Mouse (Mus musculus): ENCODE results near the gene Pomt2.

GRCm38 (mm10) chr12:87088331-87088730 lies 59.4 kb downstream of the Pomt2 start:
- TF ChIP-seq CTCF (IDR thresholded peaks at IDR 0.05; ENCODE audit: low read depth): peak; percentile 56
- no peak for TF ChIP-seq EP300 (optimal IDR thresholded peaks at IDR 0.05)
